Mouse (Mus musculus): ENCODE results near the gene Bad.
A peak's percentile ranks its signal among the peaks of the same experiment; 100 is the strongest.
"Not testable (repeated sequence)": the region's sequence is repeated elsewhere in the genome, so short reads cannot be mapped to it uniquely, and the experiment has no call there.

The Bad gene

DNA sequence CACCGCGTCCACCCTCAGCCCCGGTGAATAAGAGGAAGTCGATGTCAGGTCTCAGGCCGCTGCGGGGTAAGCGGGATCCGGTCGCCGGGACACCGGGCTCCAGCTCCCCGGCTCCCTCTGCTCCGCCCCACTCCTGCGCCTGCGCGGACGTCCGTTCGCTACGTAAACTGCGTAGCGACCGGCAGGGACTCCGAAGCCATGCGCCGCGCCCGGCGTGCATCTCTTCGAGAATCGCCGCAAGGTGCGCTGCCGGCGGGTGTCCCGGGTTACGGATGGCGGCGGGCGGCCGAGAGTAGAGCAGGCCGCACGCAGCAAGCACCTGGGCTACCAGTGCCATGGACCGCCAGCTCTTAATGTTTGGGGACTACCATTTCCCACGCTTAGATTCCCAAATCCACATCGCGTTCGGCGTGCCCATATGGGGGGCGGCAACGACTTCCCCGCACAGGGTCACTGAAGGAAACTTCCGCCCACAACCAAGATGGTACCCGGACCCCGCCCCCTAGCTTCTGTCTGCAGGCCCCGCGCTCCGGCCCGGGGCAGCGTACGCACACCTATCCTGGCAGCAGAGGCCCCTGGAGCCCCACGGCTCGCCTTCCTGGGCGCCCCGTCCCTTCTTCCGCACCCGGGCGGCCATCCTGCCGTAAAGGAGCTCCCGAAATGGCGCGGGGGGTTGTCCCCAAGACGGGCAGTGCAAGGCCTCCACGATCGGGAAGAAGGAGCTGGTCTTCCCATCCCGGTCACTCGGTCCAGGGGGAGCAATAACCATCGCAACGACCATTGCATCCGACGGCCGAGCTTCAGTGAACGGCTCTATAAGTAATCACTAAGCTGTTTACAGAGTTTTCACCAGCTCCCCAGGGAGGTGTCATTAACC, at the start of gene Bad:
Gene Bad, plus strand, starts transcription at position 490 of the 877 bp plus-strand sequence.
- DNase-seq (ENCODE audit: low read depth), result peak; percentile 88

DNA sequence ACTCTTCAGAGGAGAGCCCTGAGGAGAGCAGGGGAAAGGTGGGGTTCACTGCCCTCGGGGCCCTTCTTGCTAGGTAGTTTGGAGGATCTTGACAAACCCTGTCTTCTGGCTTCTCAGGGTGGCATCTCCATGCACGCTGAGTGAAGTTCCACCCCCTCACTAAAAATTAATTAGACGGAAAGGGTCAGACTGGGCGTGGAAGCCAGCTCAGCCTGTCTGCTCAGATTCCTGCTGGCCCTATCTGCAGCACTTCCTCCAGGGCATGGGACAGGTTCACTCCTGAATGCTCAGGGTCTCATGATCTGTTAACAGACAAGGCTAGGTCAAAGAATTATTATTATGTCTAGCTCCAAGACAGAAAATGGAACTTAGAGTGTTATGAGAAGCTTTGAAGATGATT, 49.1 kb upstream of the Bad start:
- no peak for DNase-seq (ENCODE audit: low read depth)

DNA sequence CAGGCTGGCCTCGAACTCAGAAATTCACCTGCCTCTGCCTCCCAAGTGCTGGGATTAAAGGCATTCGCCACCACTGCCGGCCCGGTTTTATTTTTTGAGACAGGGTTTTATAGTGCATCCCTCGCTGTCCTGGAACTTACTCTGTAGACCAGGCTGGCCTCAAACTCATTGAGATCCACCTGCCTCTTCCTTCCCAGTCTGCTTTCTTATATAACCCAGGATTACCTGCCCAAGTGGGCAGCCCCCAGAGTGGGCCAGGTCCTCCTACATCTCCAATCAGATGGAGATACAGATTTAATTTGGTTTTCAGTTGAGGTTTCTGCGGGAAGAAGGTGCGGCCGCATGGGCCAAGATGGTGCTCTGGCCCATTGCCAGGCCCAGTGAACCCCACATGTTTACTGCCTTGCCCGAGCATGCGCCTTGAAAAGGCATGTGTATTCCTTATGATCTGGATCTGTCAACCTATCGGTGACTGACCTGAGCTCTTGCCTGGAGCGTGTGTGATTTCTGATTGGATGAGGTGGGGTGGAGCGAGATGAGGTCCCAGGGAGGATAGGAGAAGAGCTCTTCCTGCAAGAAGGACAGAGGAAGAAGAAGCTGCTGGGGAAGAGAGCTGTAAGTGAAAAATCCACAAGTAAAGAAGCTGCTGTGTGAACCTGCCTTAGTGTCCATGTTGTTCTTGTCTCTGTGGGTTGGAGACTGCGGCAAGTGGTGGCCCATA, 47.8 kb upstream of the Bad start:
- DNase-seq (ENCODE audit: low read depth), result no peak

DNA sequence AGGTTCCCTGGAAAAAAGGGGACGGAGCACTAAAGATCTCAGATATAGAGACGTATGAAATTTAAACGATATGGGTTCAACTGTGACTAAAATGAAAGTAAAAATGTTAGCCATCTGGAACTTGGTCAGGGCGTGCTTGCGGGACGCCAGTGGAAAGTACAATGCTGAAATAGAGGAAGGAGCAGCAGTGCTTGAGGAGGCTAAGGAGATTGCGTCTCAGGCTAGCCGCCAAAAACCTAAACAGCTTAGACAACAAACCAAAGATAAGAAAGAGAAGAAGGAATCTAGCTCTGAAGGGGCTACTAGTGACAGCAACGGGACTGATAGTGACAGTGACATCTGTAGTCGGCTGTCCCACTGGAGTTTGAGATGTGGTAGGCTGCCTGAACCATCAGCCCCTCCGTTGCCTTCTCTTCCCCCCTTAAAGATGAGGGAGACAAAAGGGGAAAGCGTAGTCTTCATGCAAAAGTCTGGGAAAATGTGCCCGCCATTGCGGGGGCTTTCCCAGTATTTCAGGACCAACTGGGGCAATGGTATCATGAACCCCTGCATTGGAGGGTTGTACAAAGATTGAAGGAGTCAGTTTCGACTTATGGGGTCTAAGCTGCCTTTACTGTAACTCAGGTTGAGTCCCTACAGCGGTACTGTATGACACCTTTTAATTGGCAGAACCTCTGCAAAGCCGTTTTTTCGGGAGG, 45.9 kb upstream of the Bad start:
- DNase-seq (ENCODE audit: low read depth), result not testable (repeated sequence)

DNA sequence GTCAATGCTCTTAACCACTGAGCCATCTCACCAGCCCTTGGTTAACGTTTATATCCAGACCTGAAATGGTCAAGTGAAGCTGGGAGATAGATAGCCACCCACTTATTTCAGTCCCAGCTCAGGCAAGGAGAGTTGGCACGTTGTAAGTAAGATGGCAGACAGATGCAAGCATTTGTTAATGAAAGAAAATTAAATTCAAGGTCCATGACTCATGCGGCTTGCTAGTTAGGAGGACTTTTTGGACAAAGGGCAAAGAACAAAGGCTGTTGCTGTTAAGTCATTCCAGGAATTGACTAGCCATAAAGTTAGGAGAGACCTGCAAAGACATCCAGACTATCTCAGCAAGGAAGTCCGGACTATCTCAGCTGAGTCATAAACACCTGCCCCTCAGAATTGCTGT, 42.0 kb upstream of the Bad start:
- no peak for DNase-seq (ENCODE audit: low read depth)

DNA sequence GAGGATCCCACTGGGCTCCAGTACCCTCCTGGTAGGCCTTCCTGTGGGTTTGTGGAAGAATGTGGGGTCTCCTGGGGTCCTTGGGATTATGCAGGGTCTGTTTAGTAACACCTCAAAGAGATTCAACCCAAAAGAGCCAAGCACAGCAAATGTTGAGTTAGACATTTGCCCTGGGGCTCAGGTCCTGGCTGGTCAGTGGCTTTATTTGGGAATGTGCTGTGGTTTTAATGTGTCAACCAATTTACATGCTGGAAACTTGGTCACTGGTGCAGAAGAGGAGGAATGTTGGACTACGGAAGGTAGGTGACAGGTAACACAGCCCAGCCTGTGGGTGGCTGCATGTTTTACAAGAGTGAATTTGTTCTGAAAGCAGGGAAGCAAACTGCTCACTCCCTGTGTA, 38.6 kb upstream of the Bad start:
- no peak for DNase-seq (ENCODE audit: low read depth)

DNA sequence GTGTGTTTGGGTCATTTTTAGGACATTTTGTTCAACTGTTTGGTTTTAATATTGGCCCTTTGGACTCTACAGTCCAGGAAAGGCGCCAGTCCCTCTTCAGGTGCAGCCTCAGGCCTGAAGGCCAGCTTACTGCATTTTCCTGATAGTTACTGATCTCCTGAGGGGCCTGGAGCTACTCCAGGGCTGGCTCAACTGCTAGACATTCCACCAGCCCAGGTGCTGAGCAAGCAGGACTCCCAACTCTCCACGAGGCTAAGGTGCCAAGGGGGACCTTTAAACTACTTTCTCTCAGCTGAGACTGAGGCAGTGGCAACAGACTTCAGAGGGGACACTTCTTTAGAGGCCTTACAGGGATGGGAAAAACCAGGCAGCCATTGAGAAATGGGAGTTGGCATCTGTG, 36.8 kb upstream of the Bad start:
- DNase-seq (ENCODE audit: low read depth), result no peak

DNA sequence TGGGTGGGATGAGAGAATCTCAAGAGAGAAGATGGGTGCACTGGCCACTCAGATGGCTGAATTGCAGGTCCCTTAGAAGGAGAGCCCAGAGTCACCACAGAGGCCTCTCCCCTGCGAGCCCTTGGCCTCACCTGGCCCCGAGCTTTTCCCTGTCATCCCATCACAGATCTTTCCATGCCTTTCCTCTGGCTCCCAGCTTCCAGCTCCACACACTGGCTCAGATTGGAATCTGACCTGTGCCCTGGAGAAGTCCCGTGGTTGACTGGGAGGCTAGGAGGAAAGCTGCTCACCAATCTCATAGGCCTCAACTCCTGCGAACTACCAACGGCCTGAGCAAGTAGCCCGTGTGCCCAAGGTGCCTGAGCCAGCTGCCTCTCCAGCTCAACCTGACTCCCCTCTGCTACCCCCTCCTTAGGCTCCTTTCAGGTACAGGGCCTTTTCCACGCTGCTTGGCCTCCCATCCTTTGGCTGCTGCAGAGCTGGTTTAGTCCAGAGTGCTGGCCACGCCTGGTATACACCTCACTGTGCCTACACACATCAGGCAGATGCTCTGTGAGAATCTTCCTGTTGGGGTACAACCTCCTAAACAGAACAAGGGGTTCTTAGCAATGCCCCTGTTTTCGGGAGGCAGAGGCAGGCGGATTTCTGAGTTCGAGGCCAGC, 36.0 kb upstream of the Bad start:
- DNase-seq (ENCODE audit: low read depth), result no peak

DNA sequence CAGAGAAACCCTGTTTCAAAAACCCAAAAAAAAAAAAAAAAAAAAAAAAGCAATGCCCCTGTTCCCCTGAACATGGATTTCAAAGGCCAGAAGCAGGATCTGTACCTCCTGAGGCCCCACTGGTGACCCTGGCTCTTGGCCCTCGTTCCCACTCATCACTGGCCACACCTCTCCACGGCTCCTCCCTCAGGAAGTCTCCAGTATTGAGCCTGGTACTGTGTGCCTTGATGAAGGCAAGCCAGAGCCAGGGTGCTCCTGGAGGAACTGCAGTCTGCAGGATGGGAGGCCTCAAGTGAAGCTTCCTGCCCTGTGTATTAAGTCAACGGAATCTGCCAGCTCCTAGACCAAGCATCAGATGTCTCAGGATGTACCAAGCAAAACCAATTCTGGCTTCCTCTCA, 35.5 kb upstream of the Bad start:
- no peak for DNase-seq (ENCODE audit: low read depth)

DNA sequence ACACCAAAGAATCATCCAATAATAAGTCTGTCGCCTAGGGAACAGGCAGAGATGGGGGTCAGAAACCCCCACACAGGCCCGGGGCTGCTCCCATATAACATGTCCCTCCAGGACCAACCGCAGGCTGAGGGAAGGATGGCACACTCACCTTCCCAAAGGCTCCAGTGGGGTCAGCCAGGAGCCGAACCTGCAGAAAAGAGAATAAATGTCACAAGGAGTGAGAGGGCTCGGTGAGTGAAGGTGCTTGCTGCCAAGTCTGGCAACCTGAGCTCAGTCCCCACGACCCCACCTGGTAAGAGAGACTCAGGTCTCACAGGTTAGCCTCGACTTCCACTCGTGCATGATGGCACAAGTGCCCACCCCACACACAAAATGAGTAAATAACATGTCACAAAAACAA, 34.6 kb upstream of the Bad start:
- no peak for DNase-seq (ENCODE audit: low read depth)

DNA sequence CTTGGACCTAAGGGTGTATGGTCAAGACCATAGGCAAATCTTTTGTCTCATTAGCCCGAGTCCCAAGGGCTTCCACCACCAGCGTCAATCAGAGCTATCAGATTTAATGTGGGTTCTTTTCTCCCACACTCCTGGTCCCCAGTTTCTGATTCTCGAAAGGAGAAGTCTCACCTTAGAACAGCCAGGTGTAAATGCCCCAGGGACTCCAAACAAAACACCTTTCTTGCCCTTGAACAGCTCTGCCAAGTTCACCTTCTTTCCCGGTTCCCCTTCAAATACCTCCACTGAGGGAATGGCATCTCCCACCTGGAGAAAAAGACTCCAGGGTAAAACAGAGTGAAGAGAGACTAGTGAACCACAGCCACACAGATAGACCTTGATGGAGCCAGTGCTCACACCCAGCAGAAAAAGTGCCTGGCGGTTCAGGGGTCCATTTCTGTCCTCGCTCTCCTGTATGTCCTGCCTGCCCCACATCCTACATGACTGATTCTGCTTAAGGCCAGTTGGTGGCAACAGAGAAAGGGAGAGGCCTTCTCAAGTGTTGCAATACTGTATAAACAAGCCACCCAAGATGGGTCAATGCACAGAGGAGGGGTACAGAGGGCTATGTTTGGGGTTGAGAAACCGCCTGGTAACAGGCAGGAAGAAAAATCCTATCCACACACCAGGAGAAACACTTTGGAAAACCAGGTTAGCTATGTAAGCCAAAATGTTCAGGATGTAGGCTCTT, 33.7 kb upstream of the Bad start:
- DNase-seq (ENCODE audit: low read depth), result no peak

DNA sequence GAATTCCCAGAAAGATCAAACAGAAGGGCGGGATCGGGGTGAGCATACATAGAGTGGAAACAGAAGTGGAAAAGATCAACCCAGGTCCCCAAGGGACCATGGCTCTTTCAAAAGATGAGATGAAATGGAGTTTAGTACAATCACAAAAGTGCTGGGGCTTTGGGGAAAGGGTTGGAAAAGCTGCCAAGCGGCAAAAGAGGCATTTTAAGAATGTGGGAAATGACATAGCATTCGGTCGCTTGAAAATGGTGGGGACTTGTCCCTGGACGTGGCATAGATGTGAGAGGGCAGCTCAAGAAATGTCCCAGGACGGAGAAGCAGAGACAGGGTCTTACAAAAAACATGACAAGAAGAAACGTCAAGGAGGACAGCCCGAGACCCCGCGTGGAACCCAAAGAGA, 32.6 kb upstream of the Bad start:
- DNase-seq (ENCODE audit: low read depth), result no peak

DNA sequence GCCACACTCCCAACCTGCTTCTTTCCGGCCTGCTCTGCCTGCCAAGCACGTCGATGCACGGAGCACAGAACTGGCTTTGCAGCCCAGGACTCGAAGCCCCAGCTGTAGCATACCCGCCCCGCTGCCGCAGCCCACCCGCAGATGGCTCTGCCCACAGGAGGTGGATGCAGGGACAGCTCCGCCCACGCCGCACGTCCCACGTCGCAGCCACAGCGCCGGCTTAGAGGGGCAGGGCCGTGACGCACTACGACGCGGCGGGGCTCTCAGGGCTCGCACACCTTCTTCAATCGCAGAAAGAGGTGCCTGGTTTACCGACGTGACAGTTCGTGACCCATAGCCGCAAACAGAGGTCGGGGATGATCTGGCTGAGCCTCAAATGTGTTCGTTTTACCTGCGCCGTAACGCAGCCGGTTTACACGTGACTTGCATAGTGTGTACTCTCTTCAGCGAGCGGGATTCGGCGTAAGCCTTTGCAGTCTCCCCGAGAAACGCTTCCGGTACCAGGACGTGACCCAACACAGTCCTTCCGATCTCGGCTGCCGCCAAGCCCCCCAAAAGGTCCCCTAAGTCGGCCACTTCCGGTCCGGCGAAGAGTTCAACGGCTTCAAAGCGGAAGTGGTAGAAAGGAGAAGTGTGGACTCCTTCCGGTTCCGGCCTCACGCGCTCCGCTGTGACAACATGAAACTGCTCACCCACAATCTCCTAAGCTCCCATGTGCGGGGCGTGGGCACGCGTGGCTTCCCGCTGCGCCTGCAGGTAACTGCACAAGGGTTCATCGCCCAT, 32.0 kb upstream of the Bad start, which contains the start of the genes Trmt112 and Prdx5:
Gene Trmt112, plus strand, starts transcription at position 192 of the 783 bp plus-strand sequence.
Gene Prdx5, minus strand, starts transcription at position 600 of the 783 bp plus-strand sequence.
- DNase-seq (ENCODE audit: low read depth), result peak; percentile 94

DNA sequence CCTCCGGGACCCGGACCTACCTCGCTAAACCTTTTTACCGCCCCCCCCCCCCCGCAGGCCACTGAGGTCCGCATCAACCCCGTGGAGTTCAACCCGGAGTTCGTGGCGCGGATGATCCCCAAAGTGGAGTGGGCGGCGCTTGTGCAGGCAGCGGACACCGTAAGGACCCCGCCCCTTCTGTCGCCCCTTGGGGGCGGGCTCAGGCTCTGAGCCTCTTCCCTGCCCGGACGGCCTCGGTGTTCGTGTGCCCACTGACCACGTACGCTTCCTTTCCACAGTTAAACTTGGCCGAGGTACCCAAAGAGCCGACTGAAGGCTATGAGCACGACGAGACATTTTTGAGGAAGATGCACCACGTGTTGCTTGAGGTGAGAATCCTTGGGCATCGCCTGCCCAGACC, 31.4 kb upstream of the Bad start:
- not testable (repeated sequence) for DNase-seq (ENCODE audit: low read depth)

DNA sequence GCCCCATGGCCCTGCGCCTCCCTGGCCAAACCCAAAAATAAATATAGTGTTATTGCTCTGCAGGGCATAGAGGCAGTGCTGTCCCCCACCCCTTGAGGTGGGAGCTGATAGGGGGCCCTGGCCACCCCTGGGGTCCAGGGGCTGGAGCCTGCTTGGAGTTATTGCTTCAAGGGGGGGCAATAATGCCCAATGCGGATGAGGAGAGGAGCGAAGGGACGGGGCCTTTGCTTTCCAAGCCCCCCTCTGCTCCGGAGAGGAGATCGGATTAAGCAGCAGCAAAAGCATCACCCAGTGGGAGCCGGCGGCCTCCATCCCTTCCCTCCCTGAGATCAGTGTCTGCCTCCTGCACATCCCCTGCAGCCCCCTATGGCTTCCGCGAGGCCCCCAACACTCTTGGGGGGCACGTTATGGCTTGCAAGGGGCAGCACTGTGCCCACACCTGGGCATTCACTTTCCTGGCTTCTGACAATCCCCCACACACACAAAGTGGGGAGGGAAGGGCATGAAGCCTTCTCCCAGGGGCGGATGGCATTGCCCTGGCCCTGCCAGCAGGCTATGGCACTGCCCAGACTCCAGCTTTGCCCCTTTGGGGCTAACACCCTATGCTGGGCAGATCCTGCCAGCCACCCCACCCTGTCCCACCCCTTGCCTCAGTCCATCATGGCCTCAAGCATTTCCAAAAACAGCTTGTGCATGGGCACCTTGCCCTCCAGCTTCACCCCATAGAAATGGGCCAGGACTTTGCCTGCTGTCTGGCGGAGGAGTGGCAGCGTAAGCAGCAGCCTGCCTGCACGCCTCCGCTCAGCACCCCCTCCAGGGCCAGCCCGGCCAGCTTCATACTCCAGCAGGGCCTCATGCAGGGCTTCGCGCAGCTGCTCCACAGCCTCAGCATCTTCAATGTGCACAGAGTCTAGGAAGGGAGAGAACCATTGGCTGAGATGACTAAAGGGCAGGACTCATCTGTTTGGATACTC, 30.3 kb upstream of the Bad start:
- DNase-seq (ENCODE audit: low read depth), result no peak

DNA sequence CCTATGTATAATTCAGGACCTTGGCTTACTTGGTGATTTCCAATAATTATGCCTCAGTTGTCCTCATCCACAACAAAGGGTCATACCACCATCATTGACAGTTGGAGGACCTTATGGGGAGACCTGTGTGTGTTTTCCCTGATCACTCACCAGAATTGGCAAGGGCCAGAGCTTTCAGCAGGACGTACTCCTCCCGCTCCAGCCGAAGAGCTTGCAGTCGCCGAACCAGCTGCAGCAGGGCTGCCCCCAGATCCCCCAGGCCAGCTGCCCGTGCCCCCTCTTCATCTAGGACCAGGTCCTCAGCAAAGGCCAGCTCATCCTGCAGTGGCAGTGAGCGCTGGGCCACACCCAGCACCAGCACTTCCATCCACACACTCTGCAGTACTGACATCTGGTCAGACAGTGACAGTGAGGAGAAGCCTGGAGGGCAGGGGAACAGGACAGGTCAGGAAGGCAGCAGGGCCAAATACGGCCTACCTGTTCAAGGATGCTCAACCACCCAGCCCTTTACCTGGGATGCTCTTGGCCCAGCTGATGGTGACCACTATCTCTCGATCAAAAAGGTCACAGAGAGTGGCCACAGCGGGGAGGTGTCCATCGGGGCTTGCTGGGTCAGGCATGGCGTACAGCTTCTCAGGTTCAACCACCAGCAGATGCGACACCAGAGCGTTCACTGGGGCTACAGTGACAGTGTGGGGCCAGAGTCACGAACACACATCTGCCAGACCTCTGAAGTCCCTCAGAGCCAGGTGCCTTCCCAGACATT, 29.3 kb upstream of the Bad start:
- DNase-seq (ENCODE audit: low read depth), result no peak

DNA sequence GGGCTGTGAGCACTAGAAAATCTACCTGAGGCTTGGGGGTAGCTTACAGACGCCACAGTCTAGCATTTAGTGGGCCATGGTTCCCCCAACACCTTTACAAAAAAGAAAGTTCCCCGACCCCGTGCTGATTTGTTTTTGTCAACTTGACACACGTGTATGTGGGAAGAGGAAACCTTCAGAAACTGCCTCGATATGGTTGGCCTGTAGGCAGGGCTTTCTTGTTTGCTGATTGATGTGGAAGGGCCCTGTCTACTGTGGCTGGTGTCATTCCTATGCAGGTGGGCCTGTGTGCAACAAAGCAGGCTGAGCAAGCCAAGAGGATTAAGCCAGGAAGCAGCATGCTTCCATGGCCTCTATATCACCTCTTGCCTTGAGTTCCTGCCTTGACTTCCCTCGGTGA, 28.6 kb upstream of the Bad start:
- no peak for DNase-seq (ENCODE audit: low read depth)

DNA sequence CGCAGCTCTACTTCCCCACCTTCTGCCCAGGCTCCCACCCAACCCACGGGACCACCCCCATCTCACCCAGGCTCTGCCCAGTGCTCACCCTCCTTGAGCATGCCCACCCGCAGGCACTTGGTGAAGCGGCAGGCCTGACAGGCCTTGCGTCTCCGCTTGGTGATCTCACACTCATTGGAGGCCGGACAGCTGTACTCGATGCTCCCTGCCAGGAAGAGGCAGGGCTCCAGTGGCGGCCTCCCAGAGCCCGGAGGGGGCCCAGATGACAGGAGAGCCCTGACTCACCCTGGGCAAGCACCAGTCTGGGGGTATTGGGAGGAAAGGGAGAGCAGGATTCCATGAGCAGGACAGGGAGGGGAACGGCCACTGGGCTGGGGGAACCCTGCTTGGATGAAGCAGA, 27.7 kb upstream of the Bad start:
- DNase-seq (ENCODE audit: low read depth), result no peak

DNA sequence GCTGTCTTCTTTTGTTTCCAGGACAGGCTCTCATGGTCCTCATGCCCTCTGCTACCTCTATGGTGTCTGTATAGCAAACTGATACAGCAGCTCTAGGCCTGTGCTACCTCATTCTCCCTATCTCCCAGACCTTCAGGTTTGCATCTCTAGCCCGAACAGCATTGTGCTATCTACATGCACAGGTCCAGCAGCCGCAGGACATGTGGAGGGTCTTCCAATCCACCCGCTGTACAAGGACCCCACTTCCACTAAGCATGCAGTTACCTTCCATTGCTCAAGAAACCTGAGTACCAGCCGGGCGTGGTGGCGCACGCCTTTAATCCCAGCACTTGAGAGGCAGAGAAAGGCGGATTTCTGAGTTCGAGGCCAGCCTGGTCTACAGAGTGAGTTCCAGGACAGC, 27.1 kb upstream of the Bad start:
- no peak for DNase-seq (ENCODE audit: low read depth)
